Mouse (Mus musculus): Measurements from ENCODE around the gene Lrch4.

Lrch4 gene

GRCm38 (mm10) chr5:137690531-137690930 is 61.6 kb downstream of the Lrch4 start:
- no peak for DNase-seq (ENCODE audit: low spot score in 2 of 2)

Data from cerebellum, postnatal 4 days (tissue).